Mouse (Mus musculus) c-Kit-positive CD71-negative TER-119-negative erythroid progenitor cells, embryonic 14.5 days (primary cell): ENCODE results near the gene Elk3.

ENCODE experiments used
- DNase-seq: peaks from one replicate; pipeline ENCODE4 v3.0.0-alpha.2; 2013; ENCODE audit warnings: low read depth

The Elk3 gene

DNA sequence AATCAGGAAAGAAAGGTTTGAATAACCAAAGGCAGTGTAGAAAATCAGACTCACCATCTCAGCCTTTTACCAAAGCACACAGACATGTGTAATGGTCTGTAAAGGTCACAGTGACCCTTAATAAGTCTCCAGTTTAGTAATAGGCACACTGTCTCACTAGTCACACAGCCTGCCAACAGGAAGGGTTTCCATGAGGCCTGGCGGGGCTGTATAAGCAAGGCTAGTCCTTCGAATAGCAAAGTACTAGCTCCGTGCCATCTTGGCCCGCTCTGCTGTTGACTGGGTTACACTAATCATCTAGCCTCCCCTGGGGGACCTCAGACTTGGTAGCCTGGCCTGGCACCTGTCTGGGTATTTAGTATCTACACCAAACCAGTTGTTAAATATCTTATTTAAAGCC is 20.6 kb upstream of the Elk3 start:
- DNase-seq = no peak

DNA sequence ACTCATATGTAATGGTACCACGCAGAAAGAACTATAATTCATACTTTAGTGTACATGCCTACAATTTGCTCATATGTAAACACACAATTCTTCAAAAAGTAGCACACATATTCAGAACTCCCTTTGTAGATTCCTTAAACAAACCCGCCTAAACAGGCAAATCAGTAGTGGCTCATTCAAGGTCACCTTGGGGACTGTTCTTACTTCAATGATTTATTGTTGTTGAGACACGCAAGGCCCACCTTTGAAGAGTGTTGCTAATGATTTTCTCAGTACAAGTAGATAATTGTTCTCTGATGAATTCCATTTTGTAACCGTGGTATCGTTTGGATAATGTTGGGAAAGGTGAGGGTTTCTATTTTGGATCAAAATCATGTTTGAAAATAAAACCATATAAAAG is 17.4 kb upstream of the Elk3 start:
- DNase-seq = no peak

GRCm38 (mm10) chr10:93327187-93327586 is 16.3 kb upstream of the Elk3 start:
- DNase-seq = no peak

- no peak for DNase-seq
Measured at GRCm38 (mm10) chr10:93326741-93327100, 15.8 kb upstream of the Elk3 start.

DNA sequence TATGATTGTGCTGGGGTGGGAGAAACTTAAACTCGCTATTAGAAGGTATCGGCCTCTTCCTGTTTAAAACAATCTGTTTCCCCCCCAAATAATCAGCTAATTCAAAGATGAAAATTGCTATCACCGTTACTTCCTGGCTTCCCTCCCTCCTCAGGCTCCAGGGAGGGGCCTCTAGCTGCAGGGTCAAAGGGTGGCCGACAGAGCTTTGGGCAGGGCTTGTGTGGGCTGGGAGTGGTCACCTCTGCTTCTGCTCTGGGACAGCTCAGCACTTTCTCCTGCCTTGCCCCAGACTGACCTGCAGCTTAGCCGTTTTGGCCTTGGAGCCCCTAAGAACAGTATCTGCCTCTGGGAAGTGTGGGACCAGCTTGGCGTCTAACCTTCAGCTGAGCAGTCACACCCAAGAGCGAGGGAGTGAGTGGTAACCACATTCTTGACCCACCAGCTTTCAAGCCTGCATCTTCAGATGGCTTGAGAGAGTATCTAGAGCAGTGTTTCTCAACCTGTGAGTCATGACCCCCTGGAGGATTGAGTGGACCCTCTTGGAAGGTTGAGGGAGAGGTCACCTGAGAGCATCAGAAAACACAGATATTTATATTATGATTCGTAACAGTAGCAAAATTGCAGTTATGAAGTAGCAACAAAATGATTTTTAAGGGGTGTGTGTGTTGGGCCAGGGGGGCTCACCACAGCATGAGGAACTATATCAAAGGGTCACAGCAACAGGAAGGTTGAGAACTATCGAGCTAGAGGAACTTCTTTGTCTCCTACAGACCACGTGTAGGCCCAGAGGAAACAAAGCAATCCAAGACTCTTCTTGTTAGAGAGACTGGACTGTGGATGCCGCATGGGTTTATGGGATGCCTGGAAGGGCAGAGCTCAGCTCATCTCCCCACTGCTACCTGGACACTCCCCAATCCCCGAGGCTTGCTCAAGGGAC is 15.1 kb upstream of the Elk3 start:
- no peak for DNase-seq

DNA sequence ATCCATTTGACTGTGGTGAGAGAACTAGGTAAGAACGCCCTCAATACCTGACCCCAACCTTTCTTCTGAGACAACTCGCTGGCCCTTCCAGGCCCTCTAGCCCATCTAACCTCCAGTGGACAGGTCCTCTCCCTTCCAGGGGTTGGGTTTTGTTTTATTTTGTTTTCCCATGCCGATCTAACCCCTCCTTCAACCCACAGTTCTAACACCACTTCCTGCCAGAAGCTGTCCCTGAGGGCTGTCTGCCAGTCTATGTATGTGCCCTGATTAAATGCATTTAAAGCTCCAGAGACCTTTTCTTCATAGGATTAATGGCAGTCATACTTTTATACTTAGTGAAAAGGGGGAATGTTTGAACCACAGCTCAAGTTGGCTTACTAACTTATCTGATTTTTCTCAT is 14.4 kb upstream of the Elk3 start:
- no peak for DNase-seq

GRCm38 (mm10) chr10:93324438-93324837 is 13.5 kb upstream of the Elk3 start:
- DNase-seq = no peak

GRCm38 (mm10) chr10:93323659-93324058 is 12.7 kb upstream of the Elk3 start:
- DNase-seq = no peak

DNA sequence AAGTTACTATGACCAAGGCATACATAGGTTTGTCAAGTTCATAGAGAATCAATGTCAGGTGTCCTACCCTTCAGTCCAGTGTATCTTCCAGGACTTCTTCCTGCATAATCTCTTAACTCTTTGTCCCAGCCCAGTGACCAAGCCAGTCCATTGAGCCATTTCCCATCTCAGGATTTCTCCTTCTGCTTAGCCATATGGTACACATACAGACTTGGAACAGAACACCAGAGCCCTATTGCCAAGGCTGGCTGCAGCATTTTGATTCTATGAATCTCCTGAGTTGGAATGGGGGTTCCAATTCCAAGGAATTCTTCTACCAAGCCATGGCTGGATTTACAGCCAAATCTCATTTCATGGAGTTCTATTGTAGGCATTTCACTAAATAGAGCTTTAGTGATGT is 10.8 kb upstream of the Elk3 start:
- DNase-seq = no peak

- DNase-seq = no peak
Measured at GRCm38 (mm10) chr10:93320148-93320547, 9.2 kb upstream of the Elk3 start.

DNA sequence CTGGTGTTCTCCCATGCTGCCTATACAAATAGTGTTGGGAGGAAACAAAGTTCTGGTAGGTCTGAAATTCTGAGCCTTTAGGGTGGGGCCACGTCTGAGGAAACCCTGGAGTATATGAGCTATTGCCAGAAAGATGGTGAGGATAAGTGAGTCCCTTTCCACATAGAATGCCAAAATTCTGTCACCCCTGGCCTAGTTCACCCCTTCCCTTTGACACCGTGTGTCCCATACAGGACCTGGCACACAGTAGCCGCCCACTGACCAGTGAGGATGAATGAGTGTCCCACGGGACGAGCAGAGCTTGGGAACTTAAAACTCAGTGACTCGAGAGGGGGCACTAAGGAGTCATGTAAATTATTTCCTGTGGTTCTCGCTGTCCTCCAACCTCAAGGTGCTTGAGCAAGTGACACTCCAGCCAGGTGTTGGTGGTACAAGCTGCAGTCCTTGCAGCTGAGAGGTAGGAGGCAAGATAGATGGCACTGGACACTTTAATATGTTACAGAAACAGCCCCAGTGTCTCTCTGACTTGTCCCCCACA is 8.7 kb upstream of the Elk3 start:
- no peak for DNase-seq

GRCm38 (mm10) chr10:93316909-93317308 is 6.0 kb upstream of the Elk3 start:
- DNase-seq = no peak

- no peak for DNase-seq
Measured at GRCm38 (mm10) chr10:93311576-93311975, 641 bp upstream of the Elk3 start.

DNA sequence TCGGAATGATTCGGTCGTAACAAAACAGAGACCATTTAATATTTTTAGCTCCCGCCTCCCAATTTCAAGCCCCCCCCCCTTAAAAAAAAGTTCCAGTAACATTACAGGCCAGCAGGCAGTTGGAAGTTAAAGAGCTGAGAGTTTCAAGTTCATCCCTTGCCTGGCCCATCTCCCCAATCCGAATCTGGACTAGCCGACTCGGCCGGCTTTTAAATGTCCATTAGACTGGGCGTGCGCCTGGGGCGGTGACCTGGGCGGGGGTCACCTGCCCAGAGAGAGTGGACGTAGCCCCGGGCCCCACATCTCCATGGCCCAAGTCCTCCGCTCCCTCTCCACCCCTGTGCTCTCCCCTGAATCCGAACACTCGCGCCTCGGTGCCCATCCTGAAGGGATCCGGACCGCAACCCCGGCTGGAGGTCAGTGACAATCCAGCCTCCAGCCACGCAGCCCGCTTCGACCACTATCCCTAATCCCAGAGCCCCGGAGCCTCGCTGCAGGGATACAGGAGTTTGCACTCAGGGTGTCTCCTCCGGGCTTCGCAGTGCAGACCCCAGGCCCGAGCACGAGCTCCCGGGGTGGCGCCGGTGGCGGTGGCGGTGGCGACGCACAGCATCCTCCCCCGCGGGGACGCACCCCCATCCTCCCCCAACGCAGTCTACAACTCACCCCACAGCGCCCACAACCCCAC is 857 bp downstream of the Elk3 start:
- DNase-seq = no peak

GRCm38 (mm10) chr10:93309131-93309933 is 1.6 kb downstream of the Elk3 start:
- peak; percentile 59 for DNase-seq

GRCm38 (mm10) chr10:93306367-93306766 is 4.6 kb downstream of the Elk3 start:
- DNase-seq = no peak

- no peak for DNase-seq
Measured at GRCm38 (mm10) chr10:93305946-93306345, 5.0 kb downstream of the Elk3 start.

GRCm38 (mm10) chr10:93303231-93303630 is 7.7 kb downstream of the Elk3 start:
- no peak for DNase-seq

DNA sequence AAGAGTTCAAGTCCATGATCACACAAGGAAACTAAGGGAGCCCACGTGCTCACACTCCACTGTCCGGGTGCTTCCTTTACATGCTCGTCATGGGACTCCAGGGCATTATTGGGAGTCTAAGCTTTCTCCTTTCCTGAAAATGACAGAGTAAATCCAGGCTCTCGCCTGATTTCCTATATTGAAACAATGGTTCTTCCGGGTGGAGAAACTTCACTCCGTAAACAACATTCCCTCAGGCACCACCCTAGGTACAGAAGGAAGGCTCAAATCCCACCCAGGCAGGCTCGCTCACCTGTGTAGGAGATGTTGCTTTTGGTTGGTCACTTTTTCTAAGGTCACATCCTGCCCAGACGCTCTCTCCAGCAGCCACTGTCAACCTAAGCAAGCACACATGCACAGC is 9.1 kb downstream of the Elk3 start:
- no peak for DNase-seq

DNA sequence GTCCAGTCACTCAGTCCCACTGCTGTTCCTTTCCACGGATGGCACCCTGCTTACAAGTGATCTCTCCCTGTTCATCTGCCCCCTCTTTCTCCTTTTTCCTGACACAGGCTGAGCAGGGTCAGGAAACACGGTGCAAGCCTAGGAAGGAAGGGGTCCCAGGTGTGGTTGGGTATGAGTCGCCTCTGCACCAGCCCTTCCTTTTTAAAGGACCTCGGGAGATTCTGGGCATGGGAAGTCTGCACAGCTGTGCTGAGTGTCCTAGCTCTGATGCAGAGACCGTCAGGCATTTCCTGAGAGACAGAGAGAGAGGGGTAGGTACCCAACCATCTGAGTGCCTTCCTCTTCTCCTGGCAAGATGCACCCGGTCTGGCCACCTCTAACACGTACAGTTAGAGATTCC is 12.7 kb downstream of the Elk3 start:
- DNase-seq = no peak

DNA sequence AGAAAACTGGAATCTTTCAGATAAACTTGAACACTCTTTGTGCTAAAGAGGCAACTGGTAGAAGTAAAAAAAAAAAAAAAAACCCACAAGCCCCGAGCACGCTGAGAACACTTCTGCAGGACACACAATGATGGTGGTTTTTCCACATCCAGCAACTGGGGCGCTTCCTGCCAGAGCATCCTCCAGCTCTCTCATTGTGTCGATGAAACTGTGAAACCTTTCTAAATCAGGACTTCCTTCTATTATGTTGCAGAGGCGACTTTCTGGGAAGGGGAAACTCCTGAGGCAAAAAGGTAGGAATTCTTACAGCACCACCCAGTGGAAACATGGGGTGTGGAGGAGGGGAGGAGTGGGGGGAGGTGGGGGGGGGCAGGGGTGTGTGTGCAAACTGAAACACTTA is 13.2 kb downstream of the Elk3 start:
- DNase-seq = no peak

DNA sequence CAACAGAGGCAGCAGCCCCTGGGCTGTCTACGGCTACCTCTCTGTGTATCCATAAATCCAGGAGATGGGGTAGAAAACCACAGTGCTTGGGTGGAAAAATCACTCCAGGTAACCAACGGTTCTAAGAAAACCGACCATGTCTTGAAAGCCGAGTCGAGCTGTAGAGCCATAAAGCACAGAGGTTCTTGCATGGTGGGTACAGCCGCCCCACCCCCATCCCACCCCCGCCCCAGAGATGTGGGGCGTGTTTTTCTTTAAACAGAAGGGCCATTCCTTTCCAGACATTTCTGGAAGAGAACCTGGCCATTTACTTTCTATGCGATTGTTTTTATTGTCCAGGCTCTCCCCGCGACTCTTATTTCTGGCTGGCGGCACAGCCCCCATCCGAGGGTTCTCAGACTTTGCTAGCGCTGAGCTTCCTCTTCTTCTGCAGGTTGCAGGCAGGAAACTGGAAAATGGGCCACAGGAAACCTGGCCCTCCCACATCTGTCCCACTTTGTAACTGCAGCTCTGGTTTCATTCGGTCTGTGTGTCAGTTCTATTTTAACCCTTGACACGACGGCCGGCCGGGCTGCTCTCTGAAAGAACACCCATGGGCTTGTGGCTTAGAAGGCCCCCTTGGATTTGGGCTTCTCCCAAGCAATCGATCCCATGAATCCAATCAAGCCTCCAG is 16.3 kb downstream of the Elk3 start:
- no peak for DNase-seq
